Mouse (Mus musculus): ENCODE data around the gene Atp11a.

Gene Atp11a

GRCm38 (mm10) chr8:12756391-12757157 lies at the start of gene Atp11a:
Atp11a (plus strand) TSS chr8:12757014.
- peak; percentile 50 for DNase-seq (ENCODE audit: low read depth, low spot score)

- no peak for DNase-seq (ENCODE audit: low read depth, low spot score)
Observed at GRCm38 (mm10) chr8:12711623-12712022, 45.2 kb upstream of the Atp11a start.

GRCm38 (mm10) chr8:12715861-12716585 lies 40.8 kb upstream of the Atp11a start:
- DNase-seq (ENCODE audit: low read depth, low spot score): no peak

- no peak for DNase-seq (ENCODE audit: low read depth, low spot score)
Observed at GRCm38 (mm10) chr8:12719091-12719490, 37.7 kb upstream of the Atp11a start.

- no peak for DNase-seq (ENCODE audit: low read depth, low spot score)
Observed at GRCm38 (mm10) chr8:12728644-12729043, 28.2 kb upstream of the Atp11a start.

- no peak for DNase-seq (ENCODE audit: low read depth, low spot score)
Observed at GRCm38 (mm10) chr8:12730780-12731179, 26.0 kb upstream of the Atp11a start.

- no peak for DNase-seq (ENCODE audit: low read depth, low spot score)
Observed at GRCm38 (mm10) chr8:12732431-12732830, 24.4 kb upstream of the Atp11a start.

- DNase-seq (ENCODE audit: low read depth, low spot score): no peak
Observed at GRCm38 (mm10) chr8:12739113-12739512, 17.7 kb upstream of the Atp11a start.

- DNase-seq (ENCODE audit: low read depth, low spot score): no peak
Observed at GRCm38 (mm10) chr8:12743390-12743789, 13.4 kb upstream of the Atp11a start.

GRCm38 (mm10) chr8:12748183-12748582 lies 8.6 kb upstream of the Atp11a start:
- DNase-seq (ENCODE audit: low read depth, low spot score): no peak

GRCm38 (mm10) chr8:12749116-12749515 lies 7.7 kb upstream of the Atp11a start:
- DNase-seq (ENCODE audit: low read depth, low spot score): no peak

GRCm38 (mm10) chr8:12753054-12753453 lies 3.8 kb upstream of the Atp11a start:
- DNase-seq (ENCODE audit: low read depth, low spot score): no peak

GRCm38 (mm10) chr8:12754115-12754514 lies 2.7 kb upstream of the Atp11a start:
- DNase-seq (ENCODE audit: low read depth, low spot score): no peak

GRCm38 (mm10) chr8:12755312-12755711 lies 1.5 kb upstream of the Atp11a start:
- no peak for DNase-seq (ENCODE audit: low read depth, low spot score)

GRCm38 (mm10) chr8:12755826-12756225 lies 988 bp upstream of the Atp11a start:
- no peak for DNase-seq (ENCODE audit: low read depth, low spot score)

- DNase-seq (ENCODE audit: low read depth, low spot score): no peak
Observed at GRCm38 (mm10) chr8:12757231-12757940, 572 bp downstream of the Atp11a start.

GRCm38 (mm10) chr8:12759963-12760362 lies 3.1 kb downstream of the Atp11a start:
- DNase-seq (ENCODE audit: low read depth, low spot score): no peak

- no peak for DNase-seq (ENCODE audit: low read depth, low spot score)
Observed at GRCm38 (mm10) chr8:12761873-12762272, 5.1 kb downstream of the Atp11a start.

- DNase-seq (ENCODE audit: low read depth, low spot score): no peak
Observed at GRCm38 (mm10) chr8:12763565-12764108, 6.8 kb downstream of the Atp11a start.

- DNase-seq (ENCODE audit: low read depth, low spot score): no peak
Observed at GRCm38 (mm10) chr8:12764971-12765370, 8.2 kb downstream of the Atp11a start.

- no peak for DNase-seq (ENCODE audit: low read depth, low spot score)
Observed at GRCm38 (mm10) chr8:12767176-12767575, 10.4 kb downstream of the Atp11a start.

GRCm38 (mm10) chr8:12768747-12769146 lies 11.9 kb downstream of the Atp11a start:
- no peak for DNase-seq (ENCODE audit: low read depth, low spot score)

All from embryo, embryonic 11.5 days (tissue).